Mouse (Mus musculus) gastrocnemius, postnatal 14 days (tissue): ENCODE results near the gene Asap2. TPM values are rescaled to one million over a fixed set of nuclear protein-coding genes. Genes with fewer than 3 reads are reported as not detected.

ENCODE experiments used
- DNase-seq: peaks from one replicate; pipeline ENCODE4 v3.0.0; 2021; ENCODE audit warnings: mixed read lengths
- intact Hi-C: fragments of 180-260 bp; cut with DNase I; formaldehyde crosslinking; loops from one replicate; pipeline ENCODE4 v1.15.1; 2025; ENCODE audit warnings: low total_unique reads
- total RNA-seq, 2 experiments: library from RNA; stranded (reverse); gene quantifications; 2 replicates each; pipeline ENCODE4 v1.2.3; 2021

The Asap2 gene
- total RNA-seq, 2 experiments from 2014 or later, result 7.1 to 8.1 TPM

GRCm38 (mm10) chr12:21160327-21160828 lies 170.1 kb downstream of the Asap2 start:
- intact Hi-C loops, result no loop called here
- no peak for DNase-seq

- DNase-seq, result no peak
- intact Hi-C loops, result no loop called here
Measured at GRCm38 (mm10) chr12:21161841-21162240, 171.6 kb downstream of the Asap2 start.

- intact Hi-C loops, result no loop called here
- no peak for DNase-seq
Measured at GRCm38 (mm10) chr12:21163706-21164105, 173.4 kb downstream of the Asap2 start.

- no peak for DNase-seq
- intact Hi-C loops, result no loop called here
Measured at GRCm38 (mm10) chr12:21164251-21164650, 174.0 kb downstream of the Asap2 start.

DNA sequence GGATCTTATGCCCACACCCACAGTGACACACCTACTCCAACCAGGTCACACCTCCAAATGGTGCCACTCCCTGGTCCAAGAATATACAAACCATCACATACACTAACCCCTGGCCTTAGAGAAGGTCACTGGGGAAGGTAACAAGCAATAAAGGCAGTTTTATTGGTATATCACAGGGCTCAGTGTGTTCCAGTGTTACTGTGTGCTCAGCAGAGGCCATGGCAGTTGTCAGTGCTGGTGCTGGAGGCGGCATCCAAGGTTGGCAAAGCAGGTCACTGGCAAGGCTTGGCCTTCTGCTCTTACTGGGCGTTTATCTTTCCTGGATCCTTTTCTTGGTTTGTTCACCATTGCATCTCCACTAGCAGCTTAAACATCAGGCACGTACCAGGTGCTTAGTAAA lies 174.9 kb downstream of the Asap2 start:
- no peak for DNase-seq
- intact Hi-C loops, result no loop called here

DNA sequence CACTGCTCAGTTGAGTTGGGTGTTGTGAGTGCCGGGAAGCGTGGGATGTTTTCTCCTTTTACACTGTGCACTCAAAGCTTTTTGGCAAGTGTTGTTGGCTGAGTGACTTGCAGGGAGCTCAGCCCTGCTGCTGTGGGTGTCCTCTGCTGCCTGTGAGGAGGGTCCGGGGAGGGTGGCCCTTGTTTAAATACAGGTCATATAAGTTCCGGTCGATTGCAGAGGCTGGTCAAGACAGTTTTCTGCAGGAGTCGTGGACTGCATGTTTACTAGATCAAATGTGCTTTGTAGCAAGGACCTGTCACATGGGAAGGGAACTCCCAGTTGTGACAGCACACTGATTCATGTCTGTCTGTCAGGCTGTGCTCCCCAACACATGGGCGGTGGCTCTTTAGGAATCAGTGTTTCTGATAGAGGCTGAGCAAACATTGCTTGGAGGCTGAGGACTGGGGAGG lies 175.7 kb downstream of the Asap2 start:
- peak; percentile 13 for DNase-seq
- intact Hi-C loops, result no loop called here

- intact Hi-C loops, result no loop called here
- DNase-seq, result no peak
Measured at GRCm38 (mm10) chr12:21166884-21167575, 176.8 kb downstream of the Asap2 start.

DNA sequence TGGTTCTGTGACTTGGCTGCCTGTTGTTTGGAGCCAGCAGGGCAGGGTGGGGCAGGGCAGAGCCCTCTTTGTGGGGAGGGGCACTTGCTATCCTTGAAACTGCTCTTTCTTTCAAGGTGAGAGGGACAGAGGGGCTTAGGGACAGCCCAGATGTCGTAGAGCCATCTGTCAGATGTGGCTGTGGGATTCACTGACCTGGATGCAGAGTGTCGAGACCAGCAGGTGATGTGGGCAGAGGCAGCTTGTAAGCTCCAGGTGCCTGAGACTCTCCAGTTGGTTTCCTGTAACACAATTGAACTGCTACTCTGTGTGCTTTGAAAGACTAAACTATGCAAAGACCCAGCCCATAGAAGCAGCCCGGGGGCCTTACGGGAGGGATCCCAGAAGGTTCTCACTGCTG lies 177.5 kb downstream of the Asap2 start:
- no peak for DNase-seq
- intact Hi-C loops, result no loop called here

GRCm38 (mm10) chr12:21168149-21168548 lies 177.9 kb downstream of the Asap2 start:
- no peak for DNase-seq
- intact Hi-C loops, result no loop called here

GRCm38 (mm10) chr12:21171776-21172490 lies 181.7 kb downstream of the Asap2 start:
- intact Hi-C loops, result no loop called here
- DNase-seq, result peak; percentile 25

DNA sequence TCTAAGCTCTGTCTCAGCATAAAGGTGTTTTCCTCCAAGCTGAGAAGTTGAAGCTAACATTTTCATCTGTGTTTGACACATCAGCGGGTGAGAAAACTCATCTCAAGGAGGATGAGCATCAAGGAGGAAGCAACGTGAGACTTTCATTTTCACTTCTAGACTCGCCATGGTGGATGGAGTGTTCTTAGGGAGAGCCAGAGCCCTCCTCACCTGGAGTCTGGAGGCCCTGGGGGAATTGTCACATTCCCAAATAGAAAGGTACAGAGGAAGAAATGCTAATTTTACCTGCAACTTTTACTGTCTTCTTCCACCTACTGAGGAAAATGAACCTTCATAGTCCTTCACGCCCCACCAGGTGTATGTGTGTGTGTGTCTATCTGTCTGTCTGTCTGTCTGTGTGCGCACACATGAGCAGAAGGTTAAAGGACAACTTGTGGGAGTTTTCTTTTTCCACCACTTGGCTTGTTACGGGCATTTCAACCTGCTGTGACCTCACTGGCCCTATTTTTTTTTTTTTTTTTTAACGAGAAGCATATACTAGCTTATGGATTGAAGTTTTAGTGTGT lies 183.7 kb downstream of the Asap2 start:
- intact Hi-C loops, result no loop called here

DNA sequence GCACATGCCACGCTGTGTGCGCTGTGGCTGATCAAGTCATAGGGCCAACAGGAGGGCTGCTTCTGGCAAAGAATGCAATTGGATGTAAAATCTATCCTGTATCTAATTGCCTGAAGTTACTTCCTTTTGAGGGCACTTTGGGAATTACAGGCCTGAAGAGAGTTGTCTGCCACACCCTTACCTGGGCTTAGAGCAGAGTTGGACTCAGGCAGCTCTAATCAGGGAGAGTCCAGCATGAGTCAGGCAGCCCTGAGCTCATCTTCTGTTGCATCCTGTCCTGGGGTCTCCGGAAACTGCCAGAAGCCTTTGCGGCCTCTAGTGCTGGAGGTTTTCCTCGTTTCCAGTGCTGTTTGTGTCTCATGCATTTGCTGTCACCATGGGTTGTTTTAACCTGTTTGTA lies 186.1 kb downstream of the Asap2 start:
- intact Hi-C loops, result no loop called here

More for the DNA sequence above, 183.7 kb downstream of the Asap2 start:
- DNase-seq, result no peak

GRCm38 (mm10) chr12:21177123-21177698 lies 187.0 kb downstream of the Asap2 start:
- intact Hi-C loops, result no loop called here

More for the DNA sequence above, 186.1 kb downstream of the Asap2 start:
- DNase-seq, result no peak

GRCm38 (mm10) chr12:21180091-21180490 lies 189.8 kb downstream of the Asap2 start:
- intact Hi-C loops, result no loop called here
- no peak for DNase-seq

More at GRCm38 (mm10) chr12:21177123-21177698, 187.0 kb downstream of the Asap2 start:
- no peak for DNase-seq

DNA sequence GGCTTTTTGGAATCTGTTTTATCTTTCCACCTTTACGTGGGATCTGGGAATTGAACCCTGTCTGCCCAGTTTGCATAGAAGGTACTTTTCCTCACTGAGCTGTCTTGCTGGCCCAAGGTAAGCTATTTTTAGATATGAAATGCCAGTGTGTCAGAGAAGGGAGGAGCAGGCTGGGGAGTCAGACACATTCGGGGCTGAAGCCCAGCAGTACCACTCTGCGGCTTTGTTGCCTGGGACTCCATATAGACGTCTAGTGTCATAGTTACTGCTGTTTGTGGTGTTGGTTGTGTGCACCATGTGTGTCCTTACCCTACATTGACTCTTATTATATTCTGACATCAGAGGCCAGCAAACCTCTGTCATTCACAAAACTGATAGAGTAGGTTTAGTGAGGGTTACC lies 192.5 kb downstream of the Asap2 start:
- intact Hi-C loops, result no loop called here
- DNase-seq, result no peak

GRCm38 (mm10) chr12:21183321-21183720 lies 193.1 kb downstream of the Asap2 start:
- intact Hi-C loops, result no loop called here
- DNase-seq, result no peak

DNA sequence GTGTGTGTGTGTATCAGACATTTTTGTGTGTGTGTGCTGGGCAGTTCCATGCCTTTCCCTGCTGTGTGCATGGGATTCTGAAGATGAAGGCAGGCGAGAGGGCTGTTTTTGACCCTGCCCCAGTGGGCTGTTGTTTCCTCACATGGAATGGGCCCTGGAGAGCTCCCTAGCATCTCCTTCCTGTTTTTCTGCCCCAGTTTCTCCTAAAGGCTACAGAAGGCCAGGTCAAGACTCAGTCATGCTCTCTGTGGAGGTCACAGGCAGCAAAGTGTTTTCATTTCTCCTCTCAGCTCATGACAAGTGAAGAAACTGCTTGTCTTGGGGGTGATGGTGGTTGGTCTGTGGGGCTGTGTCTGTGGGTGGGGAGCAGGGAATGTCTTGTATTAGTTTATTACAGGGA lies 195.9 kb downstream of the Asap2 start:
- intact Hi-C loops, result no loop called here
- DNase-seq, result no peak

DNA sequence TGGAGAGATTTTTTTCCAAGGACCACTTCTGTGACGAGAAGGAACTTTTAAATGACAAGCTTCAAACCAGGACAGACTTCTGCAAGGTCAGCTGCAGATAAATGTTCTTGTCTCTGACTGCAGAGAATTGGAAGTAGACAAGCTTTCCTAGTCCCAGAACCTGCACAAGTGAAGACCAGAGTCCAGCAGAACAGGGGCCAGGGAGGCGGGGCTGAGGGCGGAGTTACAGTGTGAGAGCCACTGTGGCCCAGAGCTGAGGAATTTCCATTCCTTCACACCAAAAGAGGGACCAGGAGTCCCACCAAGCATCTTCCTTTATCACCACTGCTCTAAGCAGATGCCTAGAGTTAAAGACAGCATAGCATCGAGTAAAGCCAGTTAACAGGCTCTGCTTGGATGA lies 198.6 kb downstream of the Asap2 start:
- DNase-seq, result peak; percentile 52
- intact Hi-C loops, result no loop called here

GRCm38 (mm10) chr12:21191546-21191945 lies 201.3 kb downstream of the Asap2 start:
- intact Hi-C loops, result no loop called here
- DNase-seq, result no peak

- no peak for DNase-seq
- intact Hi-C loops, result no loop called here
Measured at GRCm38 (mm10) chr12:21195497-21195896, 205.2 kb downstream of the Asap2 start.
